Mouse (Mus musculus) liver, postnatal 0 days (tissue): Measurements from ENCODE around the gene Efcab7.

ENCODE experiments used
- CTCF ChIP-seq: sonication (generic); IDR thresholded peaks from 2 replicates; pipeline ENCODE4 v1.5.1; 2016; ENCODE audit warnings: antibody characterized with exemption, low read depth
- EP300 ChIP-seq: IDR thresholded peaks from 2 replicates; pipeline ENCODE4 v1.6.1; 2016; ENCODE audit warnings: antibody characterized with exemption, low read depth, mild to moderate bottlenecking

GRCm38 (mm10) chr4:99931240-99931580 lies 102.2 kb downstream of the Efcab7 start:
- no peak for TF ChIP-seq CTCF
- TF ChIP-seq EP300, result no peak
